Mouse (Mus musculus): ENCODE data around the gene Glul. TPM values are rescaled to one million over a fixed set of nuclear protein-coding genes. Genes with fewer than 3 reads are reported as not detected.

Glul gene
- total and polyA plus RNA-seq, 3 experiments, result 54.0 to 151 (median 151) TPM

GRCm38 (mm10) chr1:153935844-153936380 is 36.2 kb downstream of the Glul start:
- no peaks in the 10 kb centered on the region for H3K27me3 ChIP-seq (ENCODE audit: insufficient read depth, low read length)
- no peak for ATAC-seq (ENCODE audit: extremely low read depth, insufficient number of reproducible peaks, low FRiP score, poor library complexity, severe bottlenecking)

GRCm38 (mm10) chr1:153937025-153937424 is 37.3 kb downstream of the Glul start:
- H3K9me3 ChIP-seq (replicated peaks), result peaks cover 3% of the 10 kb centered on the region; the same call in 1 of the 2 replicates
- TF ChIP-seq GATA2 (IDR thresholded peaks at IDR 0.05; ENCODE audit: borderline replicate concordance, low read depth, low read length) (no peak), POLR2AphosphoS5 (IDR thresholded peaks at IDR 0.05; ENCODE audit: insufficient replicate concordance, low read depth, low read length) (no peak), CTCF (IDR thresholded peaks at IDR 0.05; ENCODE audit: low read depth, low read length) (no peak), GATA1 (IDR thresholded peaks at IDR 0.05; ENCODE audit: borderline replicate concordance, low read length) (no peak), TAL1 (conservative IDR thresholded peaks at IDR 0.05; ENCODE audit: low read depth, low read length) (no peak)
- no peaks in the 10 kb centered on the region for H3K4me1 ChIP-seq (ENCODE audit: insufficient read depth, low read depth, low read length)
- ATAC-seq (ENCODE audit: extremely low read depth, insufficient number of reproducible peaks, low FRiP score, poor library complexity, severe bottlenecking) (no peak), DNase-seq (ENCODE audit: low spot score) (no peak)
- H3K36me3 ChIP-seq (replicated peaks), result no peaks in the 10 kb centered on the region
- no peak overlapping the region for H3K4me3 ChIP-seq (ENCODE audit: low read depth, low read length)
- H3K27me3 ChIP-seq (ENCODE audit: insufficient read depth, low read length), result no peaks in the 10 kb centered on the region

More at GRCm38 (mm10) chr1:153935844-153936380, 36.2 kb downstream of the Glul start:
- Histone ChIP-seq H3K36me3 (replicated peaks) (no peaks in the 10 kb centered on the region), H3K4me1 (ENCODE audit: insufficient read depth, low read depth, low read length) (no peaks in the 10 kb centered on the region), H3K4me3 (ENCODE audit: low read depth, low read length) (no peak overlapping the region), H3K9me3 (replicated peaks) (peaks cover 3% of the 10 kb centered on the region; the same call in 1 of the 2 replicates)
- DNase-seq (ENCODE audit: low spot score), result no peak
- TF ChIP-seq GATA2 (IDR thresholded peaks at IDR 0.05; ENCODE audit: borderline replicate concordance, low read depth, low read length) (no peak), POLR2AphosphoS5 (IDR thresholded peaks at IDR 0.05; ENCODE audit: insufficient replicate concordance, low read depth, low read length) (no peak)

GRCm38 (mm10) chr1:153940986-153941385 is 41.2 kb downstream of the Glul start:
- DNase-seq (ENCODE audit: low spot score) (no peak), ATAC-seq (ENCODE audit: extremely low read depth, insufficient number of reproducible peaks, low FRiP score, poor library complexity, severe bottlenecking) (no peak)
- no peaks in the 10 kb centered on the region for H3K36me3 ChIP-seq (replicated peaks)
- peaks cover 4% of the 10 kb centered on the region for H3K27me3 ChIP-seq (ENCODE audit: insufficient read depth, low read length)
- peaks cover 3% of the 10 kb centered on the region; the same call in 1 of the 2 replicates for H3K9me3 ChIP-seq (replicated peaks)
- no peak overlapping the region for H3K4me3 ChIP-seq (ENCODE audit: low read depth, low read length)
- no peaks in the 10 kb centered on the region for H3K4me1 ChIP-seq (ENCODE audit: insufficient read depth, low read depth, low read length)
- TF ChIP-seq POLR2AphosphoS5 (IDR thresholded peaks at IDR 0.05; ENCODE audit: insufficient replicate concordance, low read depth, low read length), result no peak
- no peak for TF ChIP-seq GATA2 (IDR thresholded peaks at IDR 0.05; ENCODE audit: borderline replicate concordance, low read depth, low read length)
- TF ChIP-seq TAL1 (conservative IDR thresholded peaks at IDR 0.05; ENCODE audit: low read depth, low read length), result no peak
- TF ChIP-seq GATA1 (IDR thresholded peaks at IDR 0.05; ENCODE audit: borderline replicate concordance, low read length), result no peak
- TF ChIP-seq CTCF (IDR thresholded peaks at IDR 0.05; ENCODE audit: low read depth, low read length), result no peak

- Histone ChIP-seq H3K36me3 (replicated peaks) (no peaks in the 10 kb centered on the region), H3K9me3 (replicated peaks) (no peaks in the 10 kb centered on the region), H3K27me3 (ENCODE audit: insufficient read depth, low read length) (peaks cover 15% of the 10 kb centered on the region), H3K4me1 (ENCODE audit: insufficient read depth, low read depth, low read length) (no peaks in the 10 kb centered on the region), H3K4me3 (ENCODE audit: low read depth, low read length) (no peak overlapping the region)
- DNase-seq (ENCODE audit: low spot score) (no peak), ATAC-seq (ENCODE audit: extremely low read depth, insufficient number of reproducible peaks, low FRiP score, poor library complexity, severe bottlenecking) (no peak)
- TF ChIP-seq CTCF (IDR thresholded peaks at IDR 0.05; ENCODE audit: low read depth, low read length) (no peak), POLR2AphosphoS5 (IDR thresholded peaks at IDR 0.05; ENCODE audit: insufficient replicate concordance, low read depth, low read length) (no peak), GATA2 (IDR thresholded peaks at IDR 0.05; ENCODE audit: borderline replicate concordance, low read depth, low read length) (no peak)
Observed at GRCm38 (mm10) chr1:153945181-153945580, 45.4 kb downstream of the Glul start.

- ATAC-seq (ENCODE audit: extremely low read depth, insufficient number of reproducible peaks, low FRiP score, poor library complexity, severe bottlenecking) (no peak), DNase-seq (ENCODE audit: low spot score) (no peak)
- Histone ChIP-seq H3K9me3 (replicated peaks) (no peaks in the 10 kb centered on the region), H3K27me3 (ENCODE audit: insufficient read depth, low read length) (peaks cover 21% of the 10 kb centered on the region), H3K36me3 (replicated peaks) (no peaks in the 10 kb centered on the region), H3K4me3 (ENCODE audit: low read depth, low read length) (no peak overlapping the region), H3K4me1 (ENCODE audit: insufficient read depth, low read depth, low read length) (no peaks in the 10 kb centered on the region)
- TF ChIP-seq CTCF (IDR thresholded peaks at IDR 0.05; ENCODE audit: low read depth, low read length) (no peak), POLR2AphosphoS5 (IDR thresholded peaks at IDR 0.05; ENCODE audit: insufficient replicate concordance, low read depth, low read length) (no peak), GATA2 (IDR thresholded peaks at IDR 0.05; ENCODE audit: borderline replicate concordance, low read depth, low read length) (no peak), TAL1 (conservative IDR thresholded peaks at IDR 0.05; ENCODE audit: low read depth, low read length) (no peak), GATA1 (IDR thresholded peaks at IDR 0.05; ENCODE audit: borderline replicate concordance, low read length) (no peak)
Observed at GRCm38 (mm10) chr1:153946971-153947370, 47.2 kb downstream of the Glul start.

GRCm38 (mm10) chr1:153947837-153948236 is 48.1 kb downstream of the Glul start:
- no peaks in the 10 kb centered on the region for H3K4me1 ChIP-seq (ENCODE audit: insufficient read depth, low read depth, low read length)
- TF ChIP-seq GATA1 (IDR thresholded peaks at IDR 0.05; ENCODE audit: borderline replicate concordance, low read length), result no peak
- TF ChIP-seq POLR2AphosphoS5 (IDR thresholded peaks at IDR 0.05; ENCODE audit: insufficient replicate concordance, low read depth, low read length), result no peak
- TF ChIP-seq TAL1 (conservative IDR thresholded peaks at IDR 0.05; ENCODE audit: low read depth, low read length), result no peak
- H3K27me3 ChIP-seq (ENCODE audit: insufficient read depth, low read length), result peaks cover 18% of the 10 kb centered on the region
- ATAC-seq (ENCODE audit: extremely low read depth, insufficient number of reproducible peaks, low FRiP score, poor library complexity, severe bottlenecking) (no peak), DNase-seq (ENCODE audit: low spot score) (no peak)
- no peaks in the 10 kb centered on the region for H3K36me3 ChIP-seq (replicated peaks)
- no peak overlapping the region for H3K4me3 ChIP-seq (ENCODE audit: low read depth, low read length)
- H3K9me3 ChIP-seq (replicated peaks), result no peaks in the 10 kb centered on the region

- H3K9me3 ChIP-seq (replicated peaks), result no peaks in the 10 kb centered on the region
- DNase-seq (ENCODE audit: low spot score) (no peak), ATAC-seq (ENCODE audit: extremely low read depth, insufficient number of reproducible peaks, low FRiP score, poor library complexity, severe bottlenecking) (no peak)
- TF ChIP-seq CTCF (IDR thresholded peaks at IDR 0.05; ENCODE audit: low read depth, low read length) (no peak), TAL1 (conservative IDR thresholded peaks at IDR 0.05; ENCODE audit: low read depth, low read length) (no peak), POLR2AphosphoS5 (IDR thresholded peaks at IDR 0.05; ENCODE audit: insufficient replicate concordance, low read depth, low read length) (no peak), GATA1 (IDR thresholded peaks at IDR 0.05; ENCODE audit: borderline replicate concordance, low read length) (no peak), GATA2 (IDR thresholded peaks at IDR 0.05; ENCODE audit: borderline replicate concordance, low read depth, low read length) (no peak)
- no peaks in the 10 kb centered on the region for H3K36me3 ChIP-seq (replicated peaks)
- H3K4me1 ChIP-seq (ENCODE audit: insufficient read depth, low read depth, low read length), result no peaks in the 10 kb centered on the region
- no peak overlapping the region for H3K4me3 ChIP-seq (ENCODE audit: low read depth, low read length)
- peaks cover 21% of the 10 kb centered on the region for H3K27me3 ChIP-seq (ENCODE audit: insufficient read depth, low read length)
Observed at GRCm38 (mm10) chr1:153953232-153953631, 53.5 kb downstream of the Glul start.
